Mouse (Mus musculus) cortical plate, adult 2 months (tissue): ENCODE measurements around the gene Hmgxb4.

Source experiments
- CTCF ChIP-seq: fragments of 200-500 bp; IDR thresholded peaks from 2 replicates; pipeline ENCODE4 v1.5.1; 2011; ENCODE audit warnings: mild to moderate bottlenecking, control low read depth, low read length; ENCODE audit not compliant: insufficient read depth; ENCODE audit errors: extremely low read depth
- POLR2A ChIP-seq: fragments of 200-500 bp; IDR thresholded peaks from 2 replicates; pipeline ENCODE4 v1.6.1; 2011; ENCODE audit warnings: mild to moderate bottlenecking, low read length, control low read depth; ENCODE audit not compliant: insufficient read depth; ENCODE audit errors: extremely low read depth

GRCm38 (mm10) chr8:74973904-74974303, 19.3 kb upstream of the Hmgxb4 start:
- TF ChIP-seq POLR2A = no peak
- TF ChIP-seq CTCF = no peak
